Mouse (Mus musculus) myocyte (in vitro differentiated cells): Measurements from ENCODE around the gene Clrn3. TPM values are rescaled to one million over a fixed set of nuclear protein-coding genes. Genes with fewer than 3 reads are reported as not detected.

Experiments
- H3K27me3 ChIP-seq: one replicate; pipeline ENCODE4 v1.6.1; 2011; ENCODE audit not compliant: control insufficient read depth, insufficient read depth, insufficient read length
- H3K36me3 ChIP-seq: one replicate; pipeline ENCODE4 v1.6.1; 2011; ENCODE audit not compliant: control insufficient read depth, insufficient read depth
- H3K4me2 ChIP-seq: one replicate; pipeline ENCODE4 v1.6.1; 2011; ENCODE audit warnings: low read depth, control low read depth
- H3K4me3 ChIP-seq: one replicate; pipeline ENCODE4 v1.5.1; 2011; ENCODE audit warnings: mild to moderate bottlenecking, control low read depth, moderate library complexity
- H3K79me2 ChIP-seq: one replicate; pipeline ENCODE4 v1.6.1; 2011; ENCODE audit not compliant: control insufficient read depth, insufficient read depth
- H3ac ChIP-seq: one replicate; pipeline ENCODE4 v1.6.1; 2011; ENCODE audit not compliant: control insufficient read depth, insufficient read length
- CEBPB ChIP-seq: IDR thresholded peaks from 2 replicates; pipeline ENCODE4 v1.6.1; 2011; ENCODE audit warnings: mild to moderate bottlenecking, moderate library complexity; ENCODE audit not compliant: poor library complexity, insufficient read depth, severe bottlenecking
- E2F4 ChIP-seq: IDR thresholded peaks from one replicate; pipeline ENCODE4 v1.6.1; 2011; ENCODE audit warnings: mild to moderate bottlenecking, control low read depth, moderate library complexity; ENCODE audit not compliant: insufficient read depth
- MAX ChIP-seq: IDR thresholded peaks from one replicate; pipeline ENCODE4 v1.6.1; 2011; ENCODE audit warnings: low read depth, mild to moderate bottlenecking, control low read depth
- MYOD1 ChIP-seq, 3 experiments: IDR thresholded peaks; one replicate each; pipeline ENCODE4 v1.6.1; 2011; ENCODE audit warnings: control low read depth in 2 of 3, low read depth in 2 of 3, mild to moderate bottlenecking in 2 of 3, moderate library complexity in 1 of 3; ENCODE audit not compliant: insufficient read length in 2 of 3, control insufficient read depth in 1 of 3
- MYOG ChIP-seq, 3 experiments: IDR thresholded peaks; one replicate each; pipeline ENCODE4 v1.6.1; 2011; ENCODE audit warnings: control low read depth in 2 of 3, low read depth in 2 of 3, mild to moderate bottlenecking in 2 of 3; ENCODE audit not compliant: insufficient read length in 2 of 3, control insufficient read depth in 1 of 3, insufficient read depth in 1 of 3
- POLR2A ChIP-seq: IDR thresholded peaks from one replicate; pipeline ENCODE4 v1.6.1; 2011; ENCODE audit warnings: low read depth, mild to moderate bottlenecking, control low read depth, moderate library complexity; ENCODE audit not compliant: insufficient read length
- POLR2AphosphoS2 ChIP-seq: IDR thresholded peaks from one replicate; pipeline ENCODE4 v1.6.1; 2011; ENCODE audit warnings: low read depth, control low read depth; ENCODE audit not compliant: insufficient read length
- REST ChIP-seq: IDR thresholded peaks from one replicate; pipeline ENCODE4 v1.6.1; 2011; ENCODE audit warnings: mild to moderate bottlenecking, control low read depth, moderate library complexity; ENCODE audit not compliant: insufficient read depth, insufficient read length
- SRF ChIP-seq: IDR thresholded peaks from one replicate; pipeline ENCODE4 v1.6.1; 2011; ENCODE audit warnings: low read depth; ENCODE audit not compliant: control insufficient read depth, insufficient read length
- TCF12 ChIP-seq: IDR thresholded peaks from one replicate; pipeline ENCODE4 v1.6.1; 2011; ENCODE audit warnings: mild to moderate bottlenecking, control low read depth; ENCODE audit not compliant: poor library complexity, insufficient read depth, severe bottlenecking
- TCF3 ChIP-seq: IDR thresholded peaks from one replicate; pipeline ENCODE4 v1.6.1; 2011; ENCODE audit warnings: low read depth, control low read depth; ENCODE audit not compliant: insufficient read length
- USF1 ChIP-seq: IDR thresholded peaks from one replicate; pipeline ENCODE4 v1.6.1; 2011; ENCODE audit warnings: low read depth, mild to moderate bottlenecking, control low read depth, moderate library complexity
- polyA plus RNA-seq: library from polyadenylated mRNA; unstranded; fragments of >200 nt; fragmentation: generic; extraction: Trizol; gene quantifications from one replicate; pipeline ENCODE4 v1.2.1, GENCODE M21; 2012; ENCODE audit warnings: missing spikeins

Clrn3 gene
- polyA plus RNA-seq, 1 experiment = not detected

GRCm38 (mm10) chr7:135495303-135495702 is 33.2 kb downstream of the Clrn3 start:
- no peaks in the 10 kb centered on the region for H3K79me2 ChIP-seq
- no peak overlapping the region for H3K4me2 ChIP-seq
- H3K4me3 ChIP-seq = no peak overlapping the region
- H3K36me3 ChIP-seq = no peaks in the 10 kb centered on the region
- H3K27me3 ChIP-seq = no peaks in the 10 kb centered on the region
- TF ChIP-seq REST (no peak), TCF3 (no peak), SRF (no peak), E2F4 (no peak), TCF12 (no peak), POLR2A (no peak), MYOG (IDR thresholded peaks at IDR 0.05; ENCODE audit: control insufficient read depth in 1 of 3, insufficient read depth in 1 of 3, insufficient read length in 2 of 3, low read depth in 2 of 3) (no peak), MAX (no peak), MYOD1 (IDR thresholded peaks at IDR 0.05; ENCODE audit: control insufficient read depth in 1 of 3, insufficient read length in 2 of 3, low read depth in 2 of 3) (no peak), CEBPB (no peak), POLR2AphosphoS2 (no peak), USF1 (no peak)
- H3ac ChIP-seq = no peak overlapping the region

DNA sequence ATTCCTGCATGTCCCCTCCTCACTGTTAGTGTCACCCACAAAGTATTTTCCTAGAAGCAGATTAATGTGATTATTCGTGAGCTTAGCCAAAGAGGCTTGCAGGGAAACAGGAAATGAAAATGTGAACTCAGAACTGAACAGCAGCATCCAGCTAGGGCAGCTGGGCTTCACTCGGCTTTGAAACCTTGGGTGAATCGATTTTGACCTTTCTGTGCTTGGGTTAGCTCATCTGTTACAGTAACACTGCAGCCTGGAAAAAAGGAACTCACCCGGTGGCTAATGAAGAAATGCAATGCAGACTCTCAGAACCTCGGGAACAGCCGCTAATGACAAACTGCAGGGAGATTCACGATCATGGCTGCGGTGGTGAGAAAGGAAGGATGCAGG is 38.0 kb downstream of the Clrn3 start:
- H3K4me2 ChIP-seq = no peak overlapping the region
- no peaks in the 10 kb centered on the region for H3K36me3 ChIP-seq
- no peaks in the 10 kb centered on the region for H3K27me3 ChIP-seq
- H3K4me3 ChIP-seq = no peak overlapping the region
- no peaks in the 10 kb centered on the region for H3K79me2 ChIP-seq
- H3ac ChIP-seq = no peak overlapping the region
- TF ChIP-seq USF1 (no peak), TCF3 (no peak), MYOD1 (IDR thresholded peaks at IDR 0.05; ENCODE audit: control insufficient read depth in 1 of 3, insufficient read length in 2 of 3, low read depth in 2 of 3) (no peak), MYOG (IDR thresholded peaks at IDR 0.05; ENCODE audit: control insufficient read depth in 1 of 3, insufficient read depth in 1 of 3, insufficient read length in 2 of 3, low read depth in 2 of 3) (no peak), CEBPB (no peak), MAX (no peak), POLR2AphosphoS2 (no peak), E2F4 (no peak), SRF (no peak), TCF12 (no peak)

DNA sequence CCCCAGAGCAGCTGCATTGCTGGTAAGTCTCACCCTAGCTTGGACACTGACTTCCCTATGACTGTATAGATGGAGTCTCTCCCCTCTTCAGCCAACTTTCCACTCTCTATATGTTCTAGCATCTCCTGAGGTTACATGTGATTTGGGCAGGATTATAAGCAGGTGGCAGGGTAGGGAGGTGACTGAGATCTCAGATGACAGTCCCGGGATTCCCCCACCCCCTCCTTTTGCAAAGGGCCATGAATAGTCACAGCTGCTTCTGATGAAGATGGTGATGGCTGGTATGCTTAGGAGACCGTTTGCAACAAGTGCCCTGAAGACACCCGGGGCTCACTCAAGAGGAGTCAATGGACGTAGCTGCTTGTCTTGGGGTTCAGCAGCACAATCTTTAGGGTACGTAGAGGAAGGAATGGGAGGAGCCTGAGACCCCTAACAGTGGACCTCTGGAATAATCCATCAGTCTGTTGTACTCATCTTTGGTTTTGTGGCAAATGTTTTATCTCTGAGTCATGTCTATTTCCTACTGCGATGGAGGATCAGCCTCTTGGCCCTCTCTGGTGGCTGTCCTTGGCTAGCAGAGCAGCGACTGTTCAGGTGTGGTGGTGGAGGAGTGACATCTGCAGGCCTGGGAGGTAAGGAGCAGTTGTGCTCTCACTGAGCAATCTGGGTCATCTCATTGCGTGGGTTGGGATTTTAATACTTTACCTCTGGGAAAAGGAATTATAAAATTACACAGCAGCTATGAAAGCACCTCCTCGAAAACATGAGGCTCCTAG is 38.5 kb downstream of the Clrn3 start:
- Histone ChIP-seq H3K79me2 (no peaks in the 10 kb centered on the region), H3K36me3 (no peaks in the 10 kb centered on the region), H3K27me3 (no peaks in the 10 kb centered on the region), H3ac (no peak overlapping the region), H3K4me2 (no peak overlapping the region), H3K4me3 (no peak overlapping the region)
- TF ChIP-seq MYOD1 (IDR thresholded peaks at IDR 0.05; ENCODE audit: control insufficient read depth in 1 of 3, insufficient read length in 2 of 3, low read depth in 2 of 3) = peak in 1 of 3 experiments; percentile 1
- TF ChIP-seq TCF3 = no peak

DNA sequence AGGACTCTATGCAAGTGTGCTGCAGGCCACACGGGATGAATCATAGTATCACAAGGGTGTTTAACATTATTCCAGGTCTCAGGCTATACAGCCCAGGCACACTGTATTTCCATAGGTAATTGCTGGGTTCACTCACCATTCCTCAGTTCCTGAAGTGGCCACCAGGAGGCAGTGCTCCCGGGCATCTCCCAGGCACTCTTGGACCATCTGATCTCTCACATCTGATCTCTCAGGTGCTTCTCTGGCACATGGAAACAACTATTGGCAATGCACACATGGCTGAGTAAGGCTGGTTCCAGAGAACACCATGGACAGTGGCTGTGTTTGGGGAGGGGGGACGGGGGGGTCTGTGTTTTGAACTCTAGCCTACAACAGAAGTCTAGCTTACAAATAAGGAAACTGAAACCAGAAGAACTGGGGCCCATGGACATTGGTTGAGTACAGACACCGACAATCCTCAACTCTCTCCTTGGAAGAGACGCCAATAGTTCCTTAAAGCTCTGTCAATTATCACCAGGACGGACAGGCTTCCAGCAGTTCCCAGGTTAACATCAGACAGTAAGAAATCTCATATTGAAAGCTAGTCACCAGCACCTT is 40.1 kb downstream of the Clrn3 start:
- Histone ChIP-seq H3ac (no peak overlapping the region), H3K4me3 (no peak overlapping the region), H3K79me2 (no peaks in the 10 kb centered on the region), H3K36me3 (no peaks in the 10 kb centered on the region), H3K27me3 (no peaks in the 10 kb centered on the region), H3K4me2 (no peak overlapping the region)
- TF ChIP-seq POLR2A (no peak), SRF (no peak), TCF12 (no peak), TCF3 (no peak), MYOD1 (IDR thresholded peaks at IDR 0.05; ENCODE audit: control insufficient read depth in 1 of 3, insufficient read length in 2 of 3, low read depth in 2 of 3) (no peak), MAX (no peak), POLR2AphosphoS2 (no peak), REST (no peak), CEBPB (no peak), E2F4 (no peak), USF1 (no peak), MYOG (IDR thresholded peaks at IDR 0.05; ENCODE audit: control insufficient read depth in 1 of 3, insufficient read depth in 1 of 3, insufficient read length in 2 of 3, low read depth in 2 of 3) (no peak)

GRCm38 (mm10) chr7:135487423-135487822 is 41.0 kb downstream of the Clrn3 start:
- no peaks in the 10 kb centered on the region for H3K27me3 ChIP-seq
- H3K4me2 ChIP-seq = no peak overlapping the region
- H3K79me2 ChIP-seq = no peaks in the 10 kb centered on the region
- H3K36me3 ChIP-seq = no peaks in the 10 kb centered on the region
- H3ac ChIP-seq = no peak overlapping the region
- no peak overlapping the region for H3K4me3 ChIP-seq
- TF ChIP-seq POLR2A (no peak), REST (no peak), E2F4 (no peak), POLR2AphosphoS2 (no peak), TCF3 (no peak), TCF12 (no peak), MAX (no peak), MYOG (IDR thresholded peaks at IDR 0.05; ENCODE audit: control insufficient read depth in 1 of 3, insufficient read depth in 1 of 3, insufficient read length in 2 of 3, low read depth in 2 of 3) (no peak), MYOD1 (IDR thresholded peaks at IDR 0.05; ENCODE audit: control insufficient read depth in 1 of 3, insufficient read length in 2 of 3, low read depth in 2 of 3) (no peak), USF1 (no peak), CEBPB (no peak), SRF (no peak)
